Mouse (Mus musculus) liver, embryonic 14.5 days (tissue): Measurements from ENCODE around the gene Casc3.

Source experiments
- CTCF ChIP-seq: IDR thresholded peaks from 2 replicates; pipeline ENCODE4 v1.5.1; 2016; ENCODE audit warnings: antibody characterized with exemption, low read depth, control low read depth
- EP300 ChIP-seq: IDR thresholded peaks from 2 replicates; pipeline ENCODE4 v1.6.1; 2016; ENCODE audit warnings: antibody characterized with exemption, low read depth

DNA sequence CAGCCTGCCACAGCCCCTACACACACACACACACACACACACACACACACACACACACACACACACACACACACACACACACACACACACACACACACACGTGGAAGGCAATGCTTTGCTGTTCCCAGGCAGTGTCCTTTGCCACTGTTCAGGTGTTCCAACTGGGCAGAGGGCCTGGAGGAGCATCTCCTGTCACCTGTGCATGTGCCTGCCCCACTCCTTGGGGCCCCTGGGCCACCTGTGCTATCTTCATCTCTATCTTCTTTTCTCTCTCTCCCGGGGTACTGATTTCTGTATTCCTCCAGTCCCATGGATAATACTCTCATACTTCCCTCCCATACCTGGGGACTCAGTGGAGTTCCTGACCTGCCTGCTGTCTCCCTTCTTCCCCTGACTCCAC lies 38.4 kb upstream of the Casc3 start:
- TF ChIP-seq CTCF (no peak), EP300 (no peak)
